Mouse (Mus musculus): ENCODE measurements at regions not wholly inside any gene's neighbourhood (a gene's known extent, or its start where the extent isn't known, plus 50 kb on each side); places are given as distances from the start of the nearest gene placed in this dataset.

- TF ChIP-seq POLR2A (IDR thresholded peaks at IDR 0.05; ENCODE audit: low read depth, low read length) (no peak), CTCF (conservative IDR thresholded peaks at IDR 0.05; ENCODE audit: insufficient read depth, insufficient read length, low read depth, low read length) (no peak)
Observed at GRCm38 (mm10) chr4:89442526-89442925, 131.7 kb upstream of the Cdkn2b start.

Data from kidney, adult 2 months (tissue).